Mouse (Mus musculus) midbrain, embryonic 11.5 days (tissue): ENCODE measurements at regions not wholly inside any gene's neighbourhood (a gene's known extent, or its start where the extent isn't known, plus 50 kb on each side); places are given as distances from the start of the nearest gene placed in this dataset.

Experiments
- ATAC-seq: fragments of 200-750 bp; cut with Nextera tagmentation; 2 replicates; pipeline ENCODE4 v1.8.0; 2017; ENCODE audit warnings: moderate TSS enrichment, moderate library complexity; ENCODE audit not compliant: low FRiP score
- DNase-seq: peaks from one replicate; pipeline ENCODE4 v3.0.0; 2015; ENCODE audit warnings: low spot score; ENCODE audit errors: missing footprints
- H3K27ac ChIP-seq: fragments of 300-500 bp; sonication (generic); 2 replicates; pipeline ENCODE4 v1.5.1; 2014; ENCODE audit warnings: low read depth, low read length
- H3K27me3 ChIP-seq: fragments of 300-500 bp; sonication (generic); 2 replicates; pipeline ENCODE4 v1.6.1; 2014; ENCODE audit warnings: mild to moderate bottlenecking, low read length, moderate library complexity, mixed read lengths; ENCODE audit not compliant: control insufficient read depth, insufficient read depth
- H3K36me3 ChIP-seq: fragments of 300-500 bp; sonication (generic); 2 replicates; pipeline ENCODE4 v1.6.1; 2014; ENCODE audit warnings: mild to moderate bottlenecking, low read length, moderate library complexity, mixed read lengths; ENCODE audit not compliant: control insufficient read depth, insufficient read depth
- H3K4me1 ChIP-seq: fragments of 300-500 bp; sonication (generic); 2 replicates; pipeline ENCODE4 v1.6.1; 2014; ENCODE audit warnings: low read length; ENCODE audit not compliant: control insufficient read depth, insufficient read depth
- H3K4me2 ChIP-seq: fragments of 300-500 bp; sonication (generic); 2 replicates; pipeline ENCODE4 v1.6.1; 2014; ENCODE audit warnings: mild to moderate bottlenecking, moderate library complexity
- H3K4me3 ChIP-seq: fragments of 300-500 bp; sonication (generic); 2 replicates; pipeline ENCODE4 v1.5.1; 2014; ENCODE audit warnings: low read depth, low read length
- H3K9ac ChIP-seq: fragments of 300-500 bp; sonication (generic); 2 replicates; pipeline ENCODE4 v1.6.1; 2014; ENCODE audit warnings: low read length
- H3K9me3 ChIP-seq: fragments of 300-500 bp; sonication (generic); 2 replicates; pipeline ENCODE4 v1.6.1; 2016; ENCODE audit warnings: low read length; ENCODE audit not compliant: control insufficient read depth
- WGBS: fragments of 180-500 bp; shearing (Covaris S2); extraction: QIAGEN DNeasy Blood & Tissue Kit; methylation state at CpG from one replicate; pipeline ENCODE4 v1.1.7; 2014; 5-methylcytosine and 5-hydroxymethylcytosine counted together

DNA sequence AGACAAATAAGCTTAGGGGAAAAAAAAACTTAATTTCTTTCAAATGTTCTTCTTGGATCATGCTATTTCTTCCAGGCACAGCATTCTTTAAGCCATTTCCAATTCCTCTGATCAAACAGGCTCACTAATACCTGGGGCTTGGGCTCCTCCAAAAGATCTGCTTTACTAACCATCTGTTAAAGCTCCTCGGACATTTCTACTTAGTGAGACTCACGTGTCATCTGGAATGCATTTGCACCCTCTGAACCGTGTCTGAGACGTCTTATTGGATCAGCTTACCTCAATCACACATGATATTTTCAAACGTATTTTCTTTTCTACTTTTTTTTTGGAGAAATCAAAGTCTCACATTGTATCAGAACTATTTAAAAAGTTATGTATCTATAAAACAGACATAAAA is 132.4 kb downstream of the Npr3 start:
- no peak overlapping the region for H3K4me2 ChIP-seq
- H3K4me1 ChIP-seq: no peaks in the 10 kb centered on the region
- no peak for DNase-seq
- H3K4me3 ChIP-seq: no peak overlapping the region
- ATAC-seq: no peak
- no peak overlapping the region for H3K27ac ChIP-seq
- WGBS: 36% methylated on average over 5 of the region's 5 CpGs
- no peaks in the 10 kb centered on the region for H3K27me3 ChIP-seq
- H3K9ac ChIP-seq: no peak overlapping the region
- H3K9me3 ChIP-seq: no peaks in the 10 kb centered on the region
- H3K36me3 ChIP-seq: no peaks in the 10 kb centered on the region

DNA sequence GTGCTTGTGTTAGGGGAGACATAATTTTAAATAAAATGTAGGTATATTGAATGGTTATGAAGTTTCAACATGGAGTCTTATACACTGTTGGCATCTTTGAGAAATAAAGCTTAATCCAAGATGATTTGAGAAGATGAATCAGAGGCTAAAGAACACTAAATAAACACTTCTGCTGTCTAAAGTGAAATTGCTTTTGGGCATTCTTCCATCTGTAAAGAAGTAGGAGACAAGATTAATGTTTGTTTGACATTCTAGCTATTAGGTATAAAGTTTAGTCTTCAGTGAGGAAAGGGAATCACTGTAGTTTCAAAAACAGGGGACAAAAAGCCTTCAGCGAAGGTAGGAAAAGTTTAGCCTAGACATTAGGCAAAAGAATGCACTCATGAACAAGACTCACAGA is 136.5 kb downstream of the Npr3 start:
- no peak overlapping the region for H3K4me2 ChIP-seq
- no peak overlapping the region for H3K27ac ChIP-seq
- no peaks in the 10 kb centered on the region for H3K27me3 ChIP-seq
- no peak for DNase-seq
- H3K4me3 ChIP-seq: no peak overlapping the region
- no peaks in the 10 kb centered on the region for H3K36me3 ChIP-seq
- H3K4me1 ChIP-seq: no peaks in the 10 kb centered on the region
- 95% methylated on average over 1 of the region's 1 CpGs for WGBS
- no peak for ATAC-seq
- H3K9me3 ChIP-seq: no peaks in the 10 kb centered on the region
- H3K9ac ChIP-seq: no peak overlapping the region

DNA sequence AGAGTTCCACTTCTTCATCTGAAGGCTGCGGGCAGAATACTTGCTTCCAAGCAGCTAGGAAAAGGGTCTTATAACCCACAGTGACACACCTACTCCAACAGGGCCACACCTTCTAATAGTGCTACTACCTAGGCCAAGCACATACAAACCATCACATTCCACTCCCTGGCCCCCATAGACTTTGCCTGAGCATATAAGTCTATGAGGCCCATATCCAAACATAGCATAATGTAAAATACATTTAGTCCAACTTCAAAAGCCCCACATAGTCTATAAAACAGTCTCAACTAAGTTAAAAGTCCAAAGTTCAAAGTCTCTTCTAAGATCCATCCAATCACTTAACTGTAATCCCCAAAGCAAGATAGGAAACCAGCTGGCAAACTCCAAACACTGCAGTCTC is 149.1 kb downstream of the Npr3 start:
- no peak overlapping the region for H3K27ac ChIP-seq
- H3K36me3 ChIP-seq: no peaks in the 10 kb centered on the region
- WGBS: 85% methylated on average over 1 of the region's 1 CpGs
- H3K9me3 ChIP-seq: no peaks in the 10 kb centered on the region
- ATAC-seq: no peak
- H3K4me1 ChIP-seq: no peaks in the 10 kb centered on the region
- DNase-seq: no peak
- no peak overlapping the region for H3K4me2 ChIP-seq
- H3K9ac ChIP-seq: no peak overlapping the region
- no peak overlapping the region for H3K4me3 ChIP-seq
- no peaks in the 10 kb centered on the region for H3K27me3 ChIP-seq

DNA sequence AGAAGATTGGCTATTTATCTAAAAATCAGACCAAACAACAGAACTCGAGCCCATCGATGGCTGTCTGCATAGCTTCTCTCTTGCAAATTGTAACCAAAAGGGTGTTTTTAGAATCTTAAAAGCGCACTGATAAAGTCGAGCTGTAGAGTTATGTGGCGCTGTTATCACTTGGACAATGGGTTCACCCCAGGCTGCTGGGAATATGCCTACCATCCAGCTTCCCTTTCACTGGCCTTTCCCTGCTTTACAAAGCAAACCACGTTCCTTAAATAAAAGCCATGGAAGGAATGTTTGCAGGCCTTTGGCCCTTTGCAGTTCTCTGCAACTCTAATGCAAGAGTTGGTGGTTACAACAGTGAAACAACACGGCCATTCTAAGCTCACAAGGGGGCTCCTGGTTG is 150.3 kb downstream of the Npr3 start:
- Histone ChIP-seq H3K27me3 (no peaks in the 10 kb centered on the region), H3K9me3 (no peaks in the 10 kb centered on the region), H3K27ac (no peak overlapping the region), H3K9ac (no peak overlapping the region), H3K4me2 (no peak overlapping the region), H3K36me3 (no peaks in the 10 kb centered on the region), H3K4me1 (no peaks in the 10 kb centered on the region), H3K4me3 (no peak overlapping the region)
- ATAC-seq: no peak
- 75% methylated on average over 7 of the region's 7 CpGs for WGBS
- DNase-seq: no peak

DNA sequence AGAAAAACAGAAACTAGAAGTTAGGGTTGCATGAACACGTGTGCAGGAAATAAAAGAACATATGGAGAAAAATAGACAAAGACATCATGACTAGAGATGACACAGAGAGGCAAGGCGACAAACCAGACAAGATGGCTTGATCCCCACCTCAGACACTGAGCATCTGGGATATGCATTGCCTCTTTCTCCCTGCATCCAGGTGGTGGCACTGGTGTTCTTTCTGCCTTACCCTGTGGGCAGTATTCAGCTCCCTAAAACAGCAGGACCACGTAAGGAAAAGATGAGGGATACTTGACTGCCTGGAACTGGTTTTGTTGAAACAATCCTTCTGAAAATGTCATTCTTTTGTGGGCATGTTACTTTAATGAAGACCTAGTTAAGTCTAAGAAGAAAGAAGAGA is 153.9 kb downstream of the Npr3 start:
- H3K4me3 ChIP-seq: no peak overlapping the region
- no peaks in the 10 kb centered on the region for H3K4me1 ChIP-seq
- no peaks in the 10 kb centered on the region for H3K9me3 ChIP-seq
- no peaks in the 10 kb centered on the region for H3K27me3 ChIP-seq
- WGBS: 21% methylated on average over 3 of the region's 3 CpGs
- H3K9ac ChIP-seq: no peak overlapping the region
- ATAC-seq: no peak; the same call in 1 of the 2 replicates
- H3K36me3 ChIP-seq: no peaks in the 10 kb centered on the region
- H3K27ac ChIP-seq: no peak overlapping the region
- H3K4me2 ChIP-seq: no peak overlapping the region
- DNase-seq: no peak

DNA sequence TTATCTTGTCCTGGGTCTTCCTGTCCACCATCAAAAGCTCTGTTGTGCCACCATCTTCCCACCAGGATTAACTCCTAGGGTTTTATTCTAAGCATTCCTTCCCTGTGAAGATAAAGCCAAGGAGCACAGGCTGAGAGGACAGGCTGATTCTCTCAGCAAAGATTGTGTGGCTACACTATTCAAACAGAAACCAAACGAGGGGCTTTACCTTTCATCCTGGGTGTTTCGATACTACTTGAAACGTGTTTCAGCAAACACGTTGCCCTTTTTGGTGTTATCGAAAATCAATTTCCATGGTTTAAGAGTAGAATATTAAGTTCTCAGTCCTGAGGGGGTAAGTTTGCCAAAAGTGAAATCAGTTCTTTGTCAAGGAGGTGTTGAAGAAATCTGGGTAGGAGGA is 156.2 kb downstream of the Npr3 start:
- Histone ChIP-seq H3K4me3 (no peak overlapping the region), H3K27me3 (no peaks in the 10 kb centered on the region), H3K4me2 (no peak overlapping the region), H3K36me3 (no peaks in the 10 kb centered on the region), H3K9me3 (no peaks in the 10 kb centered on the region), H3K9ac (no peak overlapping the region), H3K4me1 (no peaks in the 10 kb centered on the region), H3K27ac (no peak overlapping the region)
- ATAC-seq (no peak), DNase-seq (no peak)
- WGBS: 63% methylated on average over 5 of the region's 5 CpGs

DNA sequence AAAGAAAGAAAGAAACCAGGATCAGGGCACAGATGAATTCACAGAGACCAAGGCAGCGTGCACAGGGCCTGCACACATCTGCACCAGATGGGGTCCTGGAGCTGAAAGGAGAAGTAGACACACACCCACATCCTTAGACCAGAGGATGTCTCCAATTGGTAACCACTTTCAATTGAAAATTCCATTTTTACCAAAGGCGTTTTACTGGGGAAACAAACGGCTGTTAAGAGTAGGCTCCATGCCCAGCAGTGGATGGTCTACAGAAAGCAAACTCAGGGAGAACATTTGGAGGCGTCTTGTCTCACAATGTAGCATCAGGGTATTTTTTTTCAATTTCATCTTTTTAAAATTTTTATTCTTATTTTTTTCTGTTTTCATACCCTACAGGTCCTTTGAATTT is 157.6 kb downstream of the Npr3 start:
- ATAC-seq: no peak
- Histone ChIP-seq H3K4me3 (no peak overlapping the region), H3K4me2 (no peak overlapping the region), H3K4me1 (no peaks in the 10 kb centered on the region), H3K9me3 (no peaks in the 10 kb centered on the region), H3K36me3 (no peaks in the 10 kb centered on the region), H3K27me3 (no peaks in the 10 kb centered on the region), H3K9ac (no peak overlapping the region), H3K27ac (no peak overlapping the region)
- 95% methylated on average over 4 of the region's 4 CpGs for WGBS
- DNase-seq: no peak

DNA sequence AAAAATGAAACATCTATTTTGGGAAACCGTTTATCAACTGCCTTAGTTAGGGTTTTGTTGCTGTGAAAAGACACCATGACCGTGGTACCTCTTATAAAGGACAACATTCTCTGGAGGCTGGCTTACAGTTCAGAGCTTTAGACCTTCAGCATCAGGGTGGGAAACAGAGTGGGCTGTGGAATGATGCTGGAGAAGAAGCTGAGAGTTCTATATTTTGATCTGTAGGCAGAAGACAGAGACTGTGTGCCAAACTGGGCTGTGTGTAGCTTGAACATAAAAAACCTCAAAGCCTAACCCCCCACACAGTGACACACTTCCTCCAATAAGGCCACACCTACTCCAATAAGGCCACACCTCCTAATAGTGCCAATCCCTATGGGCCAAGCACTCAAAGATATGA is 158.8 kb downstream of the Npr3 start:
- no peaks in the 10 kb centered on the region for H3K4me1 ChIP-seq
- DNase-seq (no peak), ATAC-seq (no peak)
- H3K4me3 ChIP-seq: no peak overlapping the region
- no peak overlapping the region for H3K27ac ChIP-seq
- no peaks in the 10 kb centered on the region for H3K9me3 ChIP-seq
- no peaks in the 10 kb centered on the region for H3K27me3 ChIP-seq
- no peak overlapping the region for H3K9ac ChIP-seq
- WGBS: 87% methylated on average over 2 of the region's 2 CpGs
- H3K36me3 ChIP-seq: no peaks in the 10 kb centered on the region
- no peak overlapping the region for H3K4me2 ChIP-seq

DNA sequence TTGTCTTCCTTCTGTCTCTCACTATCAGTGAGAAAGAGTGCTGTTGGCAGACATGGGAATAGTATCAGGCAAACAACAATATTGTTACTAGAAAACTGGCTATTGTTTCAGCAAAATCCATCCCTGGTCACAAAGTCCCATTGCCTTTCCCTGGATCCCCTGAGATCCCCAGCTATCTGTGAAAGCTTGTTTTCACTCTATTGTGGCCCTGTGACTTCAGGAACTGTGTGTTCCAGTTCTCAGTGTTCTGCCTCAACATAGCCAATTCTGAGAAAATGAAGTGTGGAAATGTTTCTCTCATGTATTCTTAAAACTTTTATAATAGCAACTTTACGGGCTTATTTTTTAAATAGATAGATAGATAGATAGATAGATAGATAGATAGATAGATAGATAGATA is 160.3 kb downstream of the Npr3 start:
- Histone ChIP-seq H3K9ac (no peak overlapping the region), H3K9me3 (no peaks in the 10 kb centered on the region), H3K36me3 (no peaks in the 10 kb centered on the region), H3K27me3 (no peaks in the 10 kb centered on the region), H3K4me2 (no peak overlapping the region), H3K27ac (no peak overlapping the region), H3K4me3 (no peak overlapping the region), H3K4me1 (0 out of 2 replicates have a peak, but pooled peaks cover 5% of the 10 kb centered on the region)
- WGBS: 96% methylated on average over 1 of the region's 1 CpGs
- DNase-seq: no peak
- ATAC-seq: no peak
